Mouse (Mus musculus) embryonic facial prominence, embryonic 15.5 days (tissue): ENCODE measurements at regions not wholly inside any gene's neighbourhood (a gene's known extent, or its start where the extent isn't known, plus 50 kb on each side); places are given as distances from the start of the nearest gene placed in this dataset.
"Not testable (repeated sequence)": the region's sequence is repeated elsewhere in the genome, so short reads cannot be mapped to it uniquely, and the experiment has no call there.

Source experiments
- ATAC-seq: fragments of 200-750 bp; cut with Nextera tagmentation; 2 replicates; pipeline ENCODE4 v1.8.0; 2017; ENCODE audit warnings: low read depth, moderate TSS enrichment; ENCODE audit not compliant: insufficient number of reproducible peaks, low FRiP score, low TSS enrichment
- H3K27ac ChIP-seq: fragments of 300-500 bp; sonication (generic); replicated peaks from 2 replicates; pipeline ENCODE4 v1.5.1; 2015; ENCODE audit warnings: mild to moderate bottlenecking, inconsistent platforms
- H3K27me3 ChIP-seq: fragments of 300-500 bp; sonication (generic); 2 replicates; pipeline ENCODE4 v1.6.1; 2015; ENCODE audit warnings: inconsistent platforms
- H3K36me3 ChIP-seq: fragments of 300-500 bp; sonication (generic); 2 replicates; pipeline ENCODE4 v1.6.1; 2015; ENCODE audit warnings: mild to moderate bottlenecking, inconsistent platforms
- H3K4me1 ChIP-seq: fragments of 300-500 bp; sonication (generic); 2 replicates; pipeline ENCODE4 v1.6.1; 2015; ENCODE audit warnings: inconsistent platforms
- H3K4me2 ChIP-seq: fragments of 300-500 bp; sonication (generic); replicated peaks from 2 replicates; pipeline ENCODE4 v1.6.1; 2015; ENCODE audit warnings: mild to moderate bottlenecking, inconsistent platforms
- H3K4me3 ChIP-seq: fragments of 300-500 bp; sonication (generic); replicated peaks from 2 replicates; pipeline ENCODE4 v1.5.1; 2015; ENCODE audit warnings: mild to moderate bottlenecking, inconsistent platforms
- H3K9ac ChIP-seq: fragments of 300-500 bp; sonication (generic); 2 replicates; pipeline ENCODE4 v1.6.1; 2015; ENCODE audit warnings: inconsistent platforms
- H3K9me3 ChIP-seq: fragments of 300-500 bp; sonication (generic); replicated peaks from 2 replicates; pipeline ENCODE4 v1.6.1; 2016; ENCODE audit warnings: inconsistent platforms
- WGBS: fragments of 180-500 bp; shearing (Covaris S2); methylation state at CpG from one replicate; pipeline ENCODE4 v1.1.7; 2015; 5-methylcytosine and 5-hydroxymethylcytosine counted together

DNA sequence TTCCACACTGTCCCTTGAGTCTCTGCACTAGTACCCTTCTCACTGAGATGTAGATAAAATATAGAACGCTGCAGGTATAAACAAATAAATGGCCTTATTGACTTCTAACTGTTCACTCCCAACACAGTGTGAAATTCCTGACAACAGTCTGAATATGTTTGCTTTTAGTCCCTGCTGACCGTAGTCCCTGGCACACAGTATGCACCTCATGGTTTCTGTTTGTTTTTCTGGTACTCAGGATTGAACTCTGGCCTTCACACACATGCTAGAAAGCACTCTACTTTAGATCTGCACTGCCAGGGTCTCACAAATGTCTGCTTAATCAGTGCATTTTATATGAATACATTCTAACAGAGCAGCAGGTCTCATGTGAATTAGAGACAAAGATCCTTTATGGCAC is 95.8 kb downstream of the Rps12 start:
- Histone ChIP-seq H3K4me3 (no peak overlapping the region), H3K27me3 (no peaks in the 10 kb centered on the region), H3K36me3 (no peaks in the 10 kb centered on the region), H3K4me2 (no peak overlapping the region), H3K9me3 (no peaks in the 10 kb centered on the region), H3K4me1 (peaks cover 4% of the 10 kb centered on the region; the same call in 1 of the 2 replicates), H3K27ac (no peak overlapping the region), H3K9ac (no peak overlapping the region)
- WGBS: 89% methylated on average over 2 of the region's 2 CpGs
- no peak for ATAC-seq

DNA sequence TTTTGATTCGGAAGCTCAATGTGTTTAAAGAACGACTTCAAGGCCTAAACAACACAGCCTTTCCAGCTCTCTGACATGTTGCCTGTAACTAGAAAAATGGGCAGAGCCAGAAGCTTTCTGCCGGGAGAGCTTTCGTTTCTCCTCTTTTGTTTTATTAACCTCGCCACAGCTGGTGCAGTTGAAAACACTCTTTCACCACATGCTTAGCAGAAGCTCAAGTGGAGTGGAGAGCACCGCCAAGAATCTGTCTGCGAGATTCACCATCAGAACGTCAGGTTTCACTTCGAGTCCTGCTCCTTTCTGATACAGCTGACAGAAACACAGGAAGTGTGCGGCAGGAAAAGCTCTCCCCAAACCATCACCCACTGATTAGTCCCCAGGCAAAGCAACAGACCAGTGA is 100.1 kb downstream of the Rps12 start:
- Histone ChIP-seq H3K4me3 (peak overlapping the region; percentile 8; the same call in 1 of the 2 replicates), H3K4me1 (peaks cover 4% of the 10 kb centered on the region; the same call in 1 of the 2 replicates), H3K4me2 (peak overlapping the region; percentile 13), H3K27ac (peak overlapping the region; percentile 12; the same call in 1 of the 2 replicates), H3K9ac (no peak overlapping the region), H3K36me3 (no peaks in the 10 kb centered on the region), H3K27me3 (no peaks in the 10 kb centered on the region), H3K9me3 (no peaks in the 10 kb centered on the region)
- 31% methylated on average over 10 of the region's 10 CpGs for WGBS
- no peak for ATAC-seq

DNA sequence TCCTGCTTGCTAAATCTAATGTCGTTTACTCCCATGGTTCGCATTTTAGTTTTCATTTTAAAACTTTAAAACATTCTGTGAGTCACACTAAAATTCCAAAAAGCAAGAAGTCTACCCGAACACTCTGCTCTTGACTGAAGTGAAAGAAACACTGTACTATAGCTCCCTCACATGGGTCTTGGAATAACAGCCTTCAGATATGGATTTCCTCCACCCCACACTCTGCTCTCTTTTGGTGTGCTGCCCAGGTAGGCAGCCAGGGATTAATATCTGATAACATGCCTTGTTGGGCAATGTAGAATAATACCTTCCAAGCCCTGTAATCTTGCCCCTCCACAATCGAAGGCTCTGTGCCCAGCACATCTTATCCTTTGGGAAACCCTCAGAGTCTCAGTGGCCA is 104.0 kb downstream of the Rps12 start:
- Histone ChIP-seq H3K4me2 (no peak overlapping the region), H3K4me3 (no peak overlapping the region), H3K4me1 (peaks cover 4% of the 10 kb centered on the region; the same call in 1 of the 2 replicates), H3K27ac (no peak overlapping the region), H3K9me3 (no peaks in the 10 kb centered on the region), H3K36me3 (no peaks in the 10 kb centered on the region), H3K9ac (no peak overlapping the region), H3K27me3 (no peaks in the 10 kb centered on the region)
- WGBS: 71% methylated on average over 4 of the region's 4 CpGs
- ATAC-seq: no peak

DNA sequence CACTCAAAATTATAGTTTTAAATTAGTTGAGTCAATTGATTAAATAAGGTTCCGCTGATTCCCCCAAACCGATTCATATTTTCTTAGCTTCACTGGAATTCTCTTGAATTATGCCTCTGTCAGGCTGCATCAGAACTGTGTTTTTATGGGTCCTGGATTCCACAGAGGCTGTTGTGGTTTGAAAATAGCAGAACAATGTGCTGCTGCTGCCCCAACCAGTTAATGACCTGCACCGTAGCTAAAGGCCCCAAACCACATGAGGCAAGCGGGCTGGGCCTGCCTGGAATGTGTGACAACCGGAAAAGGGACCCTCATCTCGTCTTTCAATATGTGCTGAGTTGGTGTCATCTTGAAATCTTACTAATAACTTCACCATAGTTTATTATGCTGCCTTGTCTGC is 111.2 kb downstream of the Rps12 start:
- Histone ChIP-seq H3K36me3 (no peaks in the 10 kb centered on the region), H3K9me3 (no peaks in the 10 kb centered on the region), H3K4me1 (peaks cover 17% of the 10 kb centered on the region), H3K27me3 (no peaks in the 10 kb centered on the region), H3K4me2 (no peak overlapping the region), H3K4me3 (no peak overlapping the region), H3K27ac (no peak overlapping the region), H3K9ac (no peak overlapping the region)
- no peak for ATAC-seq
- WGBS: 27% methylated on average over 6 of the region's 6 CpGs

DNA sequence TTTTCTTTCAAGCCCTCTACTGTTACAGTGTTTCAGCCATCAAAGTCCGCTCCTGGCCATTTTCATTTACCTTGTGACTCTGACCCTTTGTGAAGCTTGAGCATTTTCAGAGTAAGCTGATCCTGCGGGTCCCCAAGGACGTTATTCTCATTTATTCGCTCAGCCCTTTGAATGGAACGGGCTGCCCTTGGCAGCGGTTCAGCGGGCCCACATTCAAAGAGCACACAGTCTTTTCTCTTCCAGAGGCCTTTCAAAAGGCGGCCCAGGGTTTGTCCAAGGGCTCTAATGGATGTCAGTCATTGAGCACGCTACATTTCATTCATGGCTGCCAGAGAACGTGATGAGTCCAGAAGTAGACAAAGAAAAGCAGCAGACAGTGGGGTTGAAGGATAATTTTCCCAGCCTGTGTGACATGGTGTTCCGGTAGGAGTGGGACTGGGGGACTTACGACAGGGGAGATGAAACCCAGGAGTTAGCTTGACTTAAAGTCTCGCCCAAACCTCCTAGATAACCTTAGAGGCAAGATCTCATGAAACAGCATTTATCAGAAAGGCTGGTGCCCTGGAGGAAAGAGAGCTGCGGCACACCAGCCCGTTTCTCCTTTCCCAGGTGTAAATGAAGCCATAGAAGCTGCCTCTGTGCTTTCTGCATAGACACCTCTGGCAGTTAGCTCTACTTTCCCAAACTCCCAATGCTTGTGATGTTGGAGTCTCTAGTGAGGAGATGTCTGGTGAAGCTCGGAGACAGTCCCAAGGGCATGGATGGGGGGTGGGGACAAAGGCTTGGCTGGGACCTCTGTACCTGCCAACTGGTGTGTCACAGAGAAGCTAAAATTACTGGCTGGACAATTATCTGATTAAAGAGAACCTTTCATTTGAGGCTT is 112.2 kb downstream of the Rps12 start:
- Histone ChIP-seq H3K4me3 (no peak overlapping the region), H3K27me3 (no peaks in the 10 kb centered on the region), H3K4me1 (peaks cover 17% of the 10 kb centered on the region), H3K9ac (no peak overlapping the region), H3K36me3 (no peaks in the 10 kb centered on the region), H3K9me3 (no peaks in the 10 kb centered on the region), H3K27ac (no peak overlapping the region), H3K4me2 (no peak overlapping the region)
- ATAC-seq: peak; percentile 79
- 29% methylated on average over 16 of the region's 16 CpGs for WGBS

DNA sequence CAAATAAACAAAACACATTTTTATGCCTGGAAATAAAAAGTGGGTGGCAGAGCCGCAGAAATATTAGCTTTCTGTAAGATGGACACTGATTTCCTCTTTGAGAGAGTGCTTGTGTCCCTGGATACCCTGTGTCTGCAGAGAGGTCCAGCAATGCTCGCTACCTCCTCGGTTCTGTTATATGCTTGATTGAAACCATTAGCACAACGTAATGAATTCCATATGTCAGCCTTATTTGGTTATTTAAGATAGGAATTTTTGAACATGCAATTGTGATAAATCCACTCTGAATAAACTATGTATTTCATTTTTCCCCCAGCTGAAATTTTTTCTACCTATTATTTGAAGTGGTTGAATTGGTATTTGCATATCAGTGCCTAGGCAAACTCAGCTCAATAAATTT is 114.8 kb downstream of the Rps12 start:
- Histone ChIP-seq H3K27ac (no peak overlapping the region), H3K9ac (no peak overlapping the region), H3K36me3 (no peaks in the 10 kb centered on the region), H3K4me3 (no peak overlapping the region), H3K27me3 (no peaks in the 10 kb centered on the region), H3K9me3 (no peaks in the 10 kb centered on the region), H3K4me2 (no peak overlapping the region), H3K4me1 (peaks cover 17% of the 10 kb centered on the region)
- WGBS: 35% methylated on average over 4 of the region's 4 CpGs
- ATAC-seq: no peak

DNA sequence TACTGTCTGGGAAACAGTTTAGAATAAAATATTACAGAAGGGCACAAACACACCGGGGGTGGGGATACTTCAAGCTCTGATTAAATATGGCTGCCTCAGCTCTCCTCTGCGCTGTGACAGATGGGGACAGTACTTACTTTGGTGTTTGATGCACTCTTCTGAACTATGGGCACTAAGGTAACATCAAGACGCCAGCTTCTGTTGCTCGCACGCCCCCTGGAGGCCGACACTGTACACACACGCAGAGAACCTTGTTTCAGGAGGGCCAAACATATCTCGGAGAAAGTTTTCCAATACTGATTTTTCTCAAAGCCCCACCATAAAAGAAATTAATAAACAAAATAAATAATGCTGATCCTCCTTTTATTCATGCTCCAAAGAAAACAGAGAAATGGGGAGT is 115.6 kb downstream of the Rps12 start:
- H3K4me3 ChIP-seq: no peak overlapping the region

DNA sequence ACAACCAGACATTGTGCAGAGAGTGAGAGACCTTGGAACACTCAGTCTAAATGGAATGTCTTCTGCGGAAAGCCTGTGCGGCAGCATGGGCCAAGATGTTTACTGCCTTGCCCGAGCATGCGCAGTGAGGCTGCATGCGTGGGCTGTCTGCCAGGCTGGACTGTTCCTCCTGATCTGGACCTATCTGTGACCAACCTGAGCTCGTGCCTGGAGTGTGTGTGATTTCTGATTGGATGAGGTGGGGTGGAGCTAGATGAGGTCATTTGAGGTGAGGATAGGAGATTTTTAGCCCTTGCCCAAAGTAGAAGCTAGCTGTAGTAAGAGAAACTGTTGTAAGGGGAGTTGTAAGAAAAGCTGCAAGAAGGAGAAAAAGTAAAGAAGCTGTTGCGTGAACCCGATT is 121.2 kb downstream of the Rps12 start:
- H3K4me2 ChIP-seq, ATAC-seq, H3K9ac ChIP-seq, H3K27ac ChIP-seq, H3K27me3 ChIP-seq, H3K4me3 ChIP-seq, H3K36me3 ChIP-seq, H3K4me1 ChIP-seq, H3K9me3 ChIP-seq: not testable (repeated sequence)
- 82% methylated on average over 8 of the region's 8 CpGs for WGBS

More for the DNA sequence above, 115.6 kb downstream of the Rps12 start:
- Histone ChIP-seq H3K27me3 (no peaks in the 10 kb centered on the region), H3K9me3 (no peaks in the 10 kb centered on the region), H3K36me3 (no peaks in the 10 kb centered on the region), H3K9ac (no peak overlapping the region), H3K4me2 (no peak overlapping the region), H3K4me1 (peaks cover 12% of the 10 kb centered on the region), H3K27ac (no peak overlapping the region)
- 29% methylated on average over 8 of the region's 8 CpGs for WGBS
- ATAC-seq: no peak

DNA sequence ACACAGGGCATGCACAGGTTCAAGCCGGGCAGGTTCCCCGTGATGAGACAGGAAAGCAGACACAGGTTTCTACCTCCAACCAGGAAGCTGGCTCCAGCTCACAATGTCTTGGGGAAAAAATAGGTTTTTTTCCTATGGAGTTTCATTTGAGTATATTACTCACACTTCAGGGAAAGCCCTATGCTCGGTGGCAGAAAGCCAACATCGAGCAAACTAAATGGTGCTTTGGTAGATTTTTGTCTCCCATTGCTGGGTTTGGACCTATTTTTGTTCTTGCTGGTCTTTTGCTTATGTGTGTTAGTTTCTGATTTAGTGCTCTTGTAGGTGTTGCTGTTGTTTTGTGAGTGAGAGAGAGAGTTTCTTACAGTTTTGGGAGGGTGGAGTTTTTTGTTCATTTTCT is 160.9 kb downstream of the Rps12 start:
- Histone ChIP-seq H3K27me3 (no peaks in the 10 kb centered on the region), H3K36me3 (no peaks in the 10 kb centered on the region), H3K27ac (no peak overlapping the region), H3K4me3 (no peak overlapping the region), H3K4me2 (no peak overlapping the region), H3K9ac (no peak overlapping the region), H3K9me3 (no peaks in the 10 kb centered on the region), H3K4me1 (no peaks in the 10 kb centered on the region)
- no peak for ATAC-seq
- WGBS: 80% methylated on average over 4 of the region's 4 CpGs

DNA sequence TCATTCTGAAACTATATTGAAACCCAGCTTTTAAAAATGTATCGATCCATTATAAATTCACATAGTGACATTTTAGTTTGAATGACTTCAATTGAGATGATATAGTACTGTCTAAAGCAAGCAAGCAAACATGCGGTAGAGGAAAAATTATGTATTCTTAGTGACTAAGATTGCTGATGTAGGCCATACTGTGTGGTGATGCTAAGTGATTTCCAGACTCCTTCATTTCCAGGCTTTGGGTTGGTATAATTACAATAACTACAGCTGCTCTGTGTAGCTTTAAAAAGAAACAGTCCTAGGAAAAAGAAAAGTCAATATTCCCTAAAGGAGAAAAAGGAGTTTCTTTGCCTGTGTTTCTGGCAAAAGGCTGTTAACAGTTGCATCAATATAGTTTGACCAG is 175.0 kb downstream of the Rps12 start:
- Histone ChIP-seq H3K27ac (no peak overlapping the region), H3K9ac (no peak overlapping the region), H3K4me3 (no peak overlapping the region), H3K4me2 (no peak overlapping the region), H3K27me3 (no peaks in the 10 kb centered on the region), H3K9me3 (no peaks in the 10 kb centered on the region), H3K4me1 (0 out of 2 replicates have a peak, but pooled peaks cover 4% of the 10 kb centered on the region), H3K36me3 (no peaks in the 10 kb centered on the region)
- 79% methylated on average over 2 of the region's 2 CpGs for WGBS
- no peak for ATAC-seq

DNA sequence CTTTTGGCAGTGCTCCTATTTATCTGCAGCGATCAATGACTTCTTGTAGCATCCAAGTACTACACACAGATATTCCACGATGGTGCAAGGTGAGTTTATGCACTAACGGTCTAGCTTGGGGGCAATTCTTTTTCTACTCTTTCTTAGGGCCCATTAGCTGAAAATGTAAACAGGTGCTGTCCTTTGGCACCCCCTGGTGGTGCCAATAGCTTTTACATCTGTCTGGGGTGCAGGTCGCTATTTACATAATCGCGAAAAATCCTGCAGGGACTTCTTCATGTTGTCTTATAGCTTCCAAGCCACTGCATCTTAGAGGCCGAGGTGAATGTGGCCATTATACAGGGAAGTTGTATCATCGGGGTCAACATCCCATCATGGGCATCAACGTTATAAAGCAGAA is 175.9 kb downstream of the Rps12 start:
- H3K36me3 ChIP-seq: no peaks in the 10 kb centered on the region
- no peak overlapping the region for H3K9ac ChIP-seq
- H3K27ac ChIP-seq: peak overlapping the region; percentile 48; the same call in 1 of the 2 replicates
- H3K27me3 ChIP-seq: no peaks in the 10 kb centered on the region
- WGBS: 28% methylated on average over 9 of the region's 9 CpGs
- no peak overlapping the region for H3K4me2 ChIP-seq
- H3K4me1 ChIP-seq: 0 out of 2 replicates have a peak, but pooled peaks cover 4% of the 10 kb centered on the region
- no peaks in the 10 kb centered on the region for H3K9me3 ChIP-seq
- no peak for ATAC-seq
- H3K4me3 ChIP-seq: no peak overlapping the region

DNA sequence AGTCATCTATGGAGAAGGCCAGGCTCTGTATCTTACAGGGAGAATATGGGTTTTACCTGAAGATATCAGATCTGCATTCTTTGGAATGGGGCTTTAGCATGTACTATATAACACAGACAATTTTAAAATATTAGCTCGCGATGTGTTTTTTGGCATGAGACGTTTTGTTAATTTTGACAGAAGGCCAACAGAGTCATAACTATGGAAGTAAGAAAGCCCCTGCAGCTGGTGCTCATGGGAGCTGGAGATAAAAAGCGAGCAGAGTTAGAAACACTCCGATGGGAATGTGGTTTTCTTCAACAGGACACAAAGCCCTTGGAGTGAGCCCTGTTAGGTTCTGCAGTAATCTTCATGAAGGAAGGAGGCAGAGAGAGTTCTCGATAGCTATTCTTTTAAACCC is 176.6 kb downstream of the Rps12 start:
- 60% methylated on average over 6 of the region's 6 CpGs for WGBS
- no peak overlapping the region for H3K9ac ChIP-seq
- ATAC-seq: no peak
- H3K27ac ChIP-seq: peak overlapping the region; percentile 48; the same call in 1 of the 2 replicates
- no peak overlapping the region for H3K4me2 ChIP-seq
- no peaks in the 10 kb centered on the region for H3K36me3 ChIP-seq
- no peaks in the 10 kb centered on the region for H3K27me3 ChIP-seq
- 0 out of 2 replicates have a peak, but pooled peaks cover 4% of the 10 kb centered on the region for H3K4me1 ChIP-seq
- H3K4me3 ChIP-seq: no peak overlapping the region
- H3K9me3 ChIP-seq: no peaks in the 10 kb centered on the region
